Mouse (Mus musculus): Measurements from ENCODE around the gene Reg1. TPM values are rescaled to one million over a fixed set of nuclear protein-coding genes. Genes with fewer than 3 reads are reported as not detected.

Gene Reg1
- polyA plus RNA-seq, 1 experiment: not detected

DNA sequence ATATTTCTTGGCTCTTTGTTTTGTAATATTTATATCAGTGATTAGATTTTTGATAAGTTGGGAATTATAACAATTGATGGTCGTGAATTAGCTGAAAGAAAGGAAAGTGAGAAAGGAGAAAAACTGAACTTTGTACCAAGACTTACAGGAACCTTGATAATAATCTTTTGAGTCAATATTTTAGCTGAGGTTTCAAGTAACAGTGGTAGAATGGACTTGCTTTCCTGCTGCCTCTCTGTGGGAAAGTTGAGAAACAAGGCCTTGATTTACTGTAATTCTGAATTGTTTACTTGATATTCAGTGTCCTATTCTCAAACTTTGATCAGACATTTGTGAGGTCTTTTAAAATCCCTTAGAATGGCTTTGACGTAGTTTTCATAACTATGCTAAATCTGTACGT, 46.8 kb downstream of the Reg1 start:
- TF ChIP-seq CTCF (IDR thresholded peaks at IDR 0.05; ENCODE audit: borderline replicate concordance, extremely low read depth, insufficient read depth, insufficient read length) (no peak), POLR2A (IDR thresholded peaks at IDR 0.05; ENCODE audit: borderline replicate concordance, extremely low read depth, insufficient read depth, insufficient read length, poor library complexity, severe bottlenecking) (no peak)
- DNase-seq (ENCODE audit: low read depth): no peak

Other genes starting within 250 kb of the Reg1 start
- 0.44 and 1.0 TPM in 2 replicates for gene Reg3b, start 52.1 kb upstream of the Reg1 start, polyA plus RNA-seq (2012; rRNA removed)
- not detected in 2 replicates for gene Reg3d, start 43.8 kb upstream of the Reg1 start, polyA plus RNA-seq (2012; rRNA removed)
- not detected in 2 replicates for gene Reg3a, start 42.0 kb upstream of the Reg1 start, polyA plus RNA-seq (2012; rRNA removed)
- not detected in 2 replicates for gene Reg2, start 27.1 kb upstream of the Reg1 start, polyA plus RNA-seq (2012; rRNA removed)
- gene Reg3g, start 46.2 kb downstream of the Reg1 start, polyA plus RNA-seq (2012; rRNA removed): 0.45 TPM in 1 of 2 replicates, not detected in the other